Mouse (Mus musculus) right cerebral cortex, adult 2 months (tissue): ENCODE measurements around the gene Sept8.

Experiments
- DNase-seq, 2 experiments: peaks; one replicate each; pipeline ENCODE4 v3.0.0; 2021 to 2022; ENCODE audit warnings: low spot score in 2 of 2

Gene Sept8

GRCm38 (mm10) chr11:53519207-53520121 lies at the start of gene Sept8:
TSS of gene Sept8 (plus strand) at chr11:53519257.
- peak; percentile 57 to 66 for DNase-seq

DNA sequence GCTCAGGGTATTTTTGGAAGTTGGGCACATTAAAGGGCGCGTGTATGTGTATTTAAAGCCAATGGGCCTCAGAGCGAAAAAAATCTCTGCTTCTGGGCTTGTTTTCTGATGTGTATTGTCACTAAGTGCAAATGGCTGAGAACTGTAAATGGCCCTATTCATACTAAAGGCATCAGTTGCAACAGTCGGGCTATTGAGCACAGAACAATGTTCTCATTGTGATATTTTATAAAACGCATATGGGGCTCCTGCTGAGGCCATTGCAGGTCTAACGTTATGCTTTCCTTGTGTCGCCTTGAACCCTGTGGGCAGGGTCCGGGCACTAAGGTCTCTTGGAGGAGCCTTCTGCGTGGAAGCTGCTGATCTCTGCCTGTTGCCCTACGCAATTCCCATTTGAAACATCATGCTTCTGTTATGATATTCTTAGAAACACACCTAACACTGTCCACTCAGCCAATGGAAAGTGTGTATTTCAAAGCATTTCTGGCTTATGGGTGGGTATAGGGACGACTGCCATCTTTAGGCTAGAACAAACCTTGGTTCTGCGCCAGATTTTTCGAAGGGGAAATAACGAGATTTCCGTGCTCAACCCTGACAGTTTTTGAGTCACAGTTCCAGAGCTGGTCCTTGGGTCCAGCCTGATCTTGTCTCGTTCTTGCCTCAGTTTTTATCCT lies 49.6 kb upstream of the Sept8 start:
- peak; percentile 25 to 53 for DNase-seq

- peak; percentile 97 to 98 for DNase-seq
Measured at GRCm38 (mm10) chr11:53469968-53470695, 48.9 kb upstream of the Sept8 start, which contains the start of gene Gm9837. TSS of gene Gm9837 (minus strand) at chr11:53470479.

- DNase-seq: no peak
Measured at GRCm38 (mm10) chr11:53472709-53473108, 46.3 kb upstream of the Sept8 start.

GRCm38 (mm10) chr11:53475620-53476019 lies 43.4 kb upstream of the Sept8 start:
- DNase-seq: no peak

DNA sequence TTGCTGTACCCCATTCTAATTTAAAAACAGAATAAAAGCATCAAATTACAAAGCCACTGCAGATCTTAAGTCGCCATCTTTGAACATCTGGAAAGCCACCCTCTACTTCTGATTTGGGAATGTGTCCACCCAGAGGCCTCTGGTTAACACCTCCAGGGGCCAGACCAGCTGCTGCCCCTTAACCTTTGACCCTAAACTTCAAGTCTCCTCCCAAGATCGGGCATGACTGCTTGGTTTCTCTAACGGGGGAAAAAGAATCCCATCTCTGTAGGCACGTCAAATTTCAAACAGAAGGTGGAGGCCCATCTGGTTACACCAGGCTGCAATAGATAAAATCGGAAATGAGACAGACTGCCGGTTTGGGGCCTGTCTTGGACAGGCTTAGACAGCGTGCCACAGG lies 41.2 kb upstream of the Sept8 start:
- DNase-seq: no peak

DNA sequence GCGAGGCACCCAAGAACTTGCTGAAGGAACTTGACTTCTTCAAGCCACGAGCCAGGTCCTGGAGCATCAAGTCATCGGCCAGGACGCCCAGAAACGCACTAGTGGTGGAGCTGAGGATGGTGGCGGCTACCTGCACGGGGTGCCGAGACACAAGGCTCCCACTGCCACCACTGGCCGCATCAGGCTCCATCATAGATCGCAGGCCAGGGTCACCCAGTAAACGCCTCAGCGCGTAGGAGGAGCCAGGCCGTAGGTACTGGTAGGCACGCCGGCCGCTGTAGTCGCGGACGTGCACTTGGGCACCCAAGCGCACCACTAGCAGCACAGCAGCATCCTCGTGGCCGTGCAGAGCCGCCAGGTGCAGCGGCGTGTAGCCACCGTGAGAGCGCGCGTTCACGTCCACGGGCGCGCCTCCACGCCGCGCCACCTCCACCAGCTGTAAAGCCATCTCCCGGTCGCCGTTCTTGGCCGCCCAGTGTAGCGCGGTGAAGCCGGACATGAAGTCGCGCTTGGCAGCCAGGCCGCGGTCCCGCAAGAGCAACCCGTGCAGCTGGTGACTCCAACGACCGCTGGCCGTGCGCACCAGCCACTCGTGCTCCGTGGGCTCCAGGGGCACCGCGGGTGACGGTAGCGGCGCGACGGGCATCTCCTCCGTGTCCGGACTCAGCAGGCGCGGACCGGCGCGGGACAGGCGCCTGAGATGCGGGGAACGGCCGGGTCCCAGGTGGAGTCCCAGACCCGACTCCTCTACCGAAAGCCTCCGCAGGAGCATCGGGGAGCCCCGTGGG lies 40.5 kb upstream of the Sept8 start:
- peak; percentile 37 to 53 for DNase-seq

DNA sequence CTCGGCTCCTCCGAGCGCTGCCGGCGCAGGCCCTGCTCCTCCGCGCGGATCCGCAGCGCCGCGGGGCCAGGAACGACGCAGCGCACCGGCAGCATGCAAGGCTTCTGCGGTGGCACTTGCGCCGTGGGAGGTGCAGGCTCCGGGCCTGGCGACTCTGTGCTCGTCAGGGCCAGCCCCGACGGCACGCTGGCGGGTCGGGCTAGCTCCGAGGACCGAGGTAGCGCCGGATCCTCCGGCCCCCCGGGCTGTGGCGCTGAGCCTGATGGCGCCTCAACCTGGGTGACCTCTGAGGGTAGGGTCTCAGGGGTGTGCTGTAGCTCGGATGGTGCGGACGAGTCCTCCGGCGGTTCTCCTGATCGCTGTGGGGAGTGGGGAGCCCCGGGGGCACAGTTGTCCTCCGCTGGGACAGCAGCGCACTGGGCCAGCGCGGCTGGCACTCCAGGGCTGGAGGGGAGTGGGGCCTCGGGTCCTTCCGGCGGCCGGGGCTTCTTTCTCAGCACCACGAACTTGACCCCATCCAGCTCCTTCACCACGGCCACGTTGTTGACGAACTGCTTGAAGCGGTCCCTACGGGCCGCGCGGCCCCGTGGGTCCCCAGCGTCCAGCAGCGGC lies 39.8 kb upstream of the Sept8 start:
- DNase-seq: peak; percentile 41 to 57

DNA sequence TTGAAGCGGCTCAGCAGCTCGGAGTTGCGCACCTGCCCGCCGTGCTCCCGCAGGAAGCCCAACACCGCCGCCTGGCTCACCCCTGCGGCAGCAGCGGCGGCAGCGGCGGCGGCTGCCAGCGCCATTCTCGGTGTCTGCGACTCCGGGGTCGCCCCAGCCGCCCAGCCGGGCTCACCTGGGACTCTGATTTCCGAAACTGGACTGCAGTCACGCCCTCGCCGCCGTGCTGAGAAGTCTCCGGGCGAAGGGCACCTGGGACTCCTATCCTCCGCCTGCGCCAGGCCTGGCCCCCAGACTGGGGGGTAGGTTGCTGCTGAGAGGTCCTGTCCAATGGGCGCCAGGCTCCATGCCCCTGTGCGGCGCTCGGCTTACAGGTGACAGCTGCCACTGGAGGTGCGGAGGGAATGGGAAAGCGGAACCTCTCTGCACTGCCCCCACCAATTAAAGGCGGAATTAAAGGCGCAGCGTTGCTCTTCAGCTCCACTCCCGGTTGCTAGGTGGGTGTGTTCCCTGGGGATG lies 39.2 kb upstream of the Sept8 start, which contains the start of the genes Gm9945 and Sowaha:
Gene Gm9945, plus strand, starts transcription at position 384 of the 519 bp plus-strand sequence.
Gene Sowaha, minus strand, starts transcription at position 492 of the 519 bp plus-strand sequence.
- DNase-seq: peak; percentile 79 to 80

GRCm38 (mm10) chr11:53481088-53481730 lies 37.8 kb upstream of the Sept8 start:
- DNase-seq: no peak

- no peak for DNase-seq
Measured at GRCm38 (mm10) chr11:53483159-53483891, 35.7 kb upstream of the Sept8 start.

GRCm38 (mm10) chr11:53485719-53486118 lies 33.3 kb upstream of the Sept8 start:
- no peak for DNase-seq

GRCm38 (mm10) chr11:53486351-53486750 lies 32.7 kb upstream of the Sept8 start:
- no peak for DNase-seq

- DNase-seq: peak in 1 of 2 experiments; percentile 48
Measured at GRCm38 (mm10) chr11:53486822-53487594, 32.0 kb upstream of the Sept8 start.

DNA sequence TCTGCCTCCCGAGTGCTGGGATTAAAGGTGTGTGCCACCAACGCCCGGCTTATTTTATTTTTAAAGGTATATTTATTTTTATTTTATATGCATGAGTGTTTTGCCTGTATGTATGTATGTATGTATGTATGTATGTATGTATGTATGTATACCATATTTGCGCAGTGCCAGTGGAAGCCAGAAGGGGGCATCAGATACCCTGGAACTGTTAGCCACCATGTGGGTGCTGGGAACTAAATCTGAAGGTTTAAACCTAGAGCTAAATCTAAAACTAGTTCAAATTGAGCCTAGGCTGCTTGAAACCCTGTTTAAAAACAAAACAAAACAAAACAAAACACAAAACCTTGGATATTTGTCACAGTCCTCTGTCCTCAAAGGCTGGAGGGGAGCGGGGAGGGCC lies 30.1 kb upstream of the Sept8 start:
- DNase-seq: no peak

DNA sequence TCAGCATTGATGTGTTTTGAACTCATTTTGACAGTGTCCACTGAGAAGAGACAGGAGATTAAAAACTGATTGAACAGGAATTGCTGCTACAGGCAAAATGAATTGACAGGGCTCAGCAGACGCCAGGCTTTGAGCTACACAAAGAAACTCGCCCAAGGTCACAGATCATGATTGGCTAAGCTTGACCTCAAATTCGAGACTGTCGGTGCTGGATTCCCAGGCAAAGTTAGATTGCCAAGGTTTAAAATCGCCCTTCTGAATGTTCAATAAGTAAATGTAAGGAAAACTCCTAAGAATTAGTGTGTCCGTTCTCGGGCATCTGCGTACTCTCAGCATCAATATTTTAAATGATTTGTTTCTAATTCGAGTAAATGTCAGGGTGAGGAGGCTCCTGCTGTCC lies 29.6 kb upstream of the Sept8 start:
- no peak for DNase-seq

- no peak for DNase-seq
Measured at GRCm38 (mm10) chr11:53491954-53492401, 27.1 kb upstream of the Sept8 start.

DNA sequence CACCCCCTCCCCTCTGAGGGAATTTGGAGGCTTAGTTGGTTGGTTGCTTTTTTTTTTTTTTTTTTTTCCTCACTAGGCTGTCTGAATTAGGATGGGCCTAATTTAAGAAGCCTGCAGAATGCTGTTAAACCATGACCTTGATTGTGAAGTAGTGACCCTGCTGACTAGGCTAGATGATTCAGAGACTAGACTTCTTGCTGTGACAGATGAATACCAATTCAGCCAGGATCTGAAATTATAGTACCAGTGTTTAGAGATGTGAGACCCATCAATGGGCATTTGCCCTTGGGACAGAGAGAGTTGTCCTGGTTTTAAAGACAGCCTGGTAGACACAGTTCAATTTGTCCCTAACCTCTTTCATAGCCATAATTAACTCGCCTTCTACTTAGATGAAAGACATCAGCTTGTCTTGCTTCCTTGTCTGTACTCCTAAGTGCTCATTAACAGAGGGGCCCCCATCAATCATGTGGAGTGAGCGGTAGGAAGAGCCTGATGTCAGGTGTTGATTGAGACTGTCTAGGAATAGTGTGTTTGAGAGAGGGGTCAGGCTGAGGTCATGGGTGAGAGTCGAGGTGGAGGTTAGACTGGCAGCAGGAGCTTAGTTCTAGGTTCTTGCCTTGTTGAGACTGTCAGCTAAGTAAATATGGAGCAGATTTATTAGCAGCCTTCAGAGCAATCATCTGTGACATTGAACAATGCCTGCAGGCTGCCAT lies 25.7 kb upstream of the Sept8 start:
- DNase-seq: no peak
